In the genomic region with DNA sequence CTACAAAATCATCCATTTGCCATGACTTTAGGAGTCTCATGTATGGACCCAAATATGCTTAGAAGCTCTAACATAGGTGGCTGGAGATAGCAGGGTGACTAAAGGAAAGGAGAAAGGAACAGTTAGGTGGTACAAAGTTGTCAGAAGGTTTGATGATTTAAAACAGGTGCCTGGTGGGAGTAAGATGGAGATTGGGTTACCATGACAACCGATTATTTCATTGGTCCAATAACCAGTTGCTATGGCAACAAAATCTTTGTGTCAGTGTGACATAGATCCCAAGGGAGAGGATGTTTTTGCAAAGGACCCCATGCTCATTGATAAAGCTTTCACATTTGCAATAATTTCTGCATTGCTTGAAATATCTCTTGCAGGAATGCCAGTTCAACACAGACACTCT, we compare ENCODE assay signal across 16 mouse cellular contexts. TPM values are rescaled to one million over a fixed set of nuclear protein-coding genes. Genes with fewer than 3 reads are reported as not detected.
DNase-seq lines count a peak whose midpoint lies in the region; ATAC-seq lines count a peak whose summit lies in the region.
"Had no signal": no experiment of that assay in that cellular context is flagged by ENCODE, and none has a peak within 500 bp of the region (broad histone marks: within the 10 kb centered on the region; RNA-seq: fewer than 3 reads in every experiment).

No protein-coding gene starts in this region.

- WGBS in forebrain, embryonic 13.5 days = 90% methylated on average over 1 of the region's 1 CpGs
- 91% methylated on average over 1 of the region's 1 CpGs for WGBS in forebrain, embryonic 10.5 days
- WGBS in midbrain, embryonic 11.5 days = 86% methylated on average over 1 of the region's 1 CpGs
- WGBS in midbrain, embryonic 10.5 days = 84% methylated on average over 1 of the region's 1 CpGs

- no peak overlapping the region for H3K9ac ChIP-seq in forebrain, embryonic 13.5 days
- H3K9ac ChIP-seq in midbrain, embryonic 11.5 days (ENCODE audit: low read length) = no peak overlapping the region
- H3K9ac ChIP-seq: limb, embryonic 13.5 days; lung, embryonic 14.5 days; neural tube, embryonic 12.5 days had no signal

- H3K27ac ChIP-seq in forebrain, embryonic 13.5 days = peak overlapping the region; percentile 69
- H3K27ac ChIP-seq in forebrain, embryonic 10.5 days = no peak overlapping the region
- H3K27ac ChIP-seq in midbrain, embryonic 11.5 days (ENCODE audit: low read depth, low read length) = no peak overlapping the region
- no peak overlapping the region for H3K27ac ChIP-seq in midbrain, embryonic 10.5 days (replicated peaks)
- H3K27ac ChIP-seq: limb, embryonic 13.5 days; neural tube, embryonic 12.5 days had no signal

- H3K36me3 ChIP-seq in forebrain, embryonic 13.5 days (ENCODE audit: poor library complexity, severe bottlenecking) = no peaks in the 10 kb centered on the region
- H3K36me3 ChIP-seq in forebrain, embryonic 10.5 days (replicated peaks) = no peaks in the 10 kb centered on the region
- H3K36me3 ChIP-seq in midbrain, embryonic 11.5 days (ENCODE audit: control insufficient read depth, insufficient read depth, low read length) = no peaks in the 10 kb centered on the region
- no peaks in the 10 kb centered on the region for H3K36me3 ChIP-seq in midbrain, embryonic 10.5 days
- H3K36me3 ChIP-seq: limb, embryonic 13.5 days; neural tube, embryonic 12.5 days had no signal

- H3K27me3 ChIP-seq in forebrain, embryonic 13.5 days = no peaks in the 10 kb centered on the region
- H3K27me3 ChIP-seq in forebrain, embryonic 10.5 days (ENCODE audit: poor library complexity, severe bottlenecking) = no peaks in the 10 kb centered on the region
- H3K27me3 ChIP-seq in midbrain, embryonic 11.5 days (ENCODE audit: control insufficient read depth, insufficient read depth, low read length) = no peaks in the 10 kb centered on the region
- no peaks in the 10 kb centered on the region for H3K27me3 ChIP-seq in midbrain, embryonic 10.5 days (ENCODE audit: low read depth, poor library complexity, severe bottlenecking)
- H3K27me3 ChIP-seq: limb, embryonic 13.5 days; neural tube, embryonic 12.5 days had no signal

- H3K4me3 ChIP-seq in forebrain, embryonic 13.5 days = no peak overlapping the region
- H3K4me3 ChIP-seq in forebrain, embryonic 10.5 days = no peak overlapping the region
- no peak overlapping the region for H3K4me3 ChIP-seq in midbrain, embryonic 11.5 days (ENCODE audit: low read depth, low read length)
- no peak overlapping the region for H3K4me3 ChIP-seq in midbrain, embryonic 10.5 days
- H3K4me3 ChIP-seq: limb, embryonic 13.5 days; neural tube, embryonic 12.5 days had no signal

- DNase-seq in forebrain, embryonic 10.5 days (ENCODE audit: extremely low spot score, low spot score) = no peak
- peak; percentile 81 for DNase-seq in midbrain, embryonic 11.5 days (ENCODE audit: low spot score, missing footprints)
- no peak for DNase-seq in midbrain, embryonic 10.5 days (ENCODE audit: low spot score)
- peak; percentile 17 to 67 for DNase-seq in layer of hippocampus, postnatal 14 days (ENCODE audit: low spot score in 2 of 2)
- DNase-seq in retina, postnatal 1 day = peak; percentile 28
- DNase-seq in urinary bladder, postnatal 14 days (ENCODE audit: low spot score) = no peak
- DNase-seq in cerebellum, postnatal 25 days = no peak
- DNase-seq: adrenal gland, postnatal 10 days; gastrocnemius, postnatal 25 days; kidney, postnatal 25 days; lung, embryonic 14.5 days had no signal

- no peaks in the 10 kb centered on the region; the same call in 1 of the 2 replicates for H3K4me1 ChIP-seq in forebrain, embryonic 13.5 days
- H3K4me1 ChIP-seq in forebrain, embryonic 10.5 days = no peaks in the 10 kb centered on the region
- H3K4me1 ChIP-seq in midbrain, embryonic 11.5 days (ENCODE audit: control insufficient read depth, insufficient read depth, low read length) = no peaks in the 10 kb centered on the region
- peaks cover 7% of the 10 kb centered on the region; the same call in 1 of the 2 replicates for H3K4me1 ChIP-seq in midbrain, embryonic 10.5 days
- H3K4me1 ChIP-seq: limb, embryonic 13.5 days; neural tube, embryonic 12.5 days had no signal

- H3K9me3 ChIP-seq in forebrain, embryonic 13.5 days (replicated peaks) = no peaks in the 10 kb centered on the region
- no peaks in the 10 kb centered on the region for H3K9me3 ChIP-seq in forebrain, embryonic 10.5 days
- no peaks in the 10 kb centered on the region for H3K9me3 ChIP-seq in midbrain, embryonic 11.5 days (ENCODE audit: control insufficient read depth, low read length)
- H3K9me3 ChIP-seq in midbrain, embryonic 10.5 days (replicated peaks) = no peaks in the 10 kb centered on the region
- H3K9me3 ChIP-seq: limb, embryonic 13.5 days; neural tube, embryonic 12.5 days had no signal

- 0 out of 2 replicates have a peak, but pooled peaks have one; percentile 27 for ATAC-seq in forebrain, embryonic 13.5 days
- no peak for ATAC-seq in midbrain, embryonic 11.5 days (ENCODE audit: low FRiP score)
- ATAC-seq: intestine, embryonic 16.5 days had no signal

- no peak overlapping the region for H3K4me2 ChIP-seq in forebrain, embryonic 13.5 days
- no peak overlapping the region for H3K4me2 ChIP-seq in midbrain, embryonic 11.5 days
- H3K4me2 ChIP-seq: limb, embryonic 13.5 days; lung, embryonic 14.5 days; neural tube, embryonic 12.5 days had no signal

RNA-seq across cellular contexts. Expression of gene Foxj3, which starts 12.8 kb away (rescaled TPM):
- 23.8 and 25.4 TPM in 2 replicates for polyA plus RNA-seq in forebrain, embryonic 13.5 days (2015; fragmentation: Nextera tagmentation; extraction: Ambion mirVana)
- polyA plus RNA-seq in forebrain, embryonic 10.5 days (2016; fragmentation: Nextera tagmentation; extraction: Ambion mirVana) = 21.3 and 23.4 TPM in 2 replicates
- 20.0 and 23.9 TPM in 2 replicates for polyA plus RNA-seq in midbrain, embryonic 11.5 days (2014; fragmentation: Nextera tagmentation; extraction: Ambion mirVana)
- 18.1 and 20.1 TPM in 2 replicates for polyA plus RNA-seq in midbrain, embryonic 10.5 days (2016; fragmentation: Nextera tagmentation; extraction: Ambion mirVana)
- total RNA-seq in layer of hippocampus, postnatal 14 days (2021) = 10 to 100 TPM; 69.3 to 77.3 TPM

RNA-seq across cellular contexts. Expression of gene Frg2f1, which starts 15.3 kb away (rescaled TPM):
- polyA plus RNA-seq in forebrain, embryonic 13.5 days (2015; fragmentation: Nextera tagmentation; extraction: Ambion mirVana) = 4.8 TPM in 2 replicates
- 2.1 and 2.5 TPM in 2 replicates for polyA plus RNA-seq in forebrain, embryonic 10.5 days (2016; fragmentation: Nextera tagmentation; extraction: Ambion mirVana)
- 3.2 TPM in 2 replicates for polyA plus RNA-seq in midbrain, embryonic 11.5 days (2014; fragmentation: Nextera tagmentation; extraction: Ambion mirVana)
- 2.7 and 2.8 TPM in 2 replicates for polyA plus RNA-seq in midbrain, embryonic 10.5 days (2016; fragmentation: Nextera tagmentation; extraction: Ambion mirVana)
- total RNA-seq in layer of hippocampus, postnatal 14 days (2021) = 10 to 100 TPM; 30.4 to 34.4 TPM

RNA-seq across cellular contexts. Expression of gene Rimkla, which starts 31.6 kb away (rescaled TPM):
- 12.2 and 12.6 TPM in 2 replicates for polyA plus RNA-seq in forebrain, embryonic 13.5 days (2015; fragmentation: Nextera tagmentation; extraction: Ambion mirVana)
- polyA plus RNA-seq in forebrain, embryonic 10.5 days (2016; fragmentation: Nextera tagmentation; extraction: Ambion mirVana) = 3.1 and 3.2 TPM in 2 replicates
- 6.7 and 7.4 TPM in 2 replicates for polyA plus RNA-seq in midbrain, embryonic 11.5 days (2014; fragmentation: Nextera tagmentation; extraction: Ambion mirVana)
- polyA plus RNA-seq in midbrain, embryonic 10.5 days (2016; fragmentation: Nextera tagmentation; extraction: Ambion mirVana) = 3.8 and 5.0 TPM in 2 replicates
- total RNA-seq in layer of hippocampus, postnatal 14 days (2021) = 10 to 100 TPM; 19.5 to 21.4 TPM
- total RNA-seq: gastrocnemius, postnatal 25 days; megakaryocyte progenitor cell, adult 5-6 weeks had no signal

Comparison
In these comparisons a context has a peak if more than half of its experiments do, and no peak if none do; other contexts are left out.
1. DNase-seq: peak in midbrain, embryonic 11.5 days (single experiment), layer of hippocampus, postnatal 14 days (2 of 2) and retina, postnatal 1 day (single experiment); none in forebrain, embryonic 10.5 days (single experiment), midbrain, embryonic 10.5 days (single experiment), urinary bladder, postnatal 14 days (single experiment) and cerebellum, postnatal 25 days (0 of 2).